Mouse (Mus musculus) limb, embryonic 14.5 days (tissue): ENCODE data around the gene Eno1. TPM values are rescaled to one million over a fixed set of nuclear protein-coding genes. Genes with fewer than 3 reads are reported as not detected.

Experiments
- ATAC-seq: fragments of 200-750 bp; cut with Nextera tagmentation; 2 replicates; pipeline ENCODE4 v1.8.0; 2017; ENCODE audit warnings: low read depth, moderate number of reproducible peaks, moderate TSS enrichment; ENCODE audit not compliant: low FRiP score
- DNase-seq: peaks from one replicate; pipeline ENCODE4 v3.0.0-alpha.2; 2015; ENCODE audit warnings: low spot score
- H3K27ac ChIP-seq: fragments of 300-500 bp; sonication (generic); replicated peaks from 2 replicates; pipeline ENCODE4 v1.5.1; 2014; ENCODE audit warnings: low read depth, mild to moderate bottlenecking, low read length, moderate library complexity, mixed read lengths
- H3K27me3 ChIP-seq: fragments of 300-500 bp; sonication (generic); 2 replicates; pipeline ENCODE4 v1.6.1; 2014; ENCODE audit warnings: low read length, mixed read lengths; ENCODE audit not compliant: control insufficient read depth, insufficient read depth
- H3K36me3 ChIP-seq: fragments of 300-500 bp; sonication (generic); 2 replicates; pipeline ENCODE4 v1.6.1; 2014; ENCODE audit warnings: mild to moderate bottlenecking, low read length, moderate library complexity, mixed read lengths; ENCODE audit not compliant: control insufficient read depth, insufficient read depth
- H3K4me1 ChIP-seq: fragments of 300-500 bp; sonication (generic); 2 replicates; pipeline ENCODE4 v1.6.1; 2014; ENCODE audit warnings: antibody characterized with exemption, low read length, mixed read lengths; ENCODE audit not compliant: control insufficient read depth, insufficient read depth
- H3K4me2 ChIP-seq: fragments of 300-500 bp; sonication (generic); replicated peaks from 2 replicates; pipeline ENCODE4 v1.6.1; 2014; ENCODE audit warnings: low read depth, mild to moderate bottlenecking, low read length, moderate library complexity; ENCODE audit not compliant: severe bottlenecking
- H3K4me3 ChIP-seq: fragments of 300-500 bp; sonication (generic); replicated peaks from 2 replicates; pipeline ENCODE4 v1.5.1; 2014; ENCODE audit warnings: low read length
- H3K9ac ChIP-seq: fragments of 300-500 bp; sonication (generic); 2 replicates; pipeline ENCODE4 v1.6.1; 2014; ENCODE audit warnings: mild to moderate bottlenecking, low read depth, low read length, moderate library complexity; ENCODE audit not compliant: severe bottlenecking
- H3K9me3 ChIP-seq: fragments of 300-500 bp; sonication (generic); 2 replicates; pipeline ENCODE4 v1.6.1; 2016; ENCODE audit warnings: low read length; ENCODE audit not compliant: control insufficient read depth
- POLR2A ChIP-seq: fragments of 200-500 bp; IDR thresholded peaks from 2 replicates; pipeline ENCODE4 v1.8.0; 2012; ENCODE audit warnings: inconsistent platforms, mild to moderate bottlenecking, moderate library complexity, borderline replicate concordance; ENCODE audit not compliant: insufficient read depth, insufficient read length; ENCODE audit errors: extremely low read depth
- WGBS: fragments of 180-500 bp; shearing (Covaris S2); extraction: QIAGEN DNeasy Blood & Tissue Kit; methylation state at CpG from one replicate; pipeline ENCODE4 v1.1.7; 2014; 5-methylcytosine and 5-hydroxymethylcytosine counted together
- polyA plus RNA-seq, 2 experiments: library from polyadenylated mRNA; depleted of rRNA in 1 of 2; stranded (reverse) in 1 of 2; unstranded in 1 of 2; fragments of >200 nt; fragmentation: Nextera tagmentation in 1 of 2; extraction: Ambion mirVana in 1 of 2; gene quantifications; 2 replicates each; pipeline versions ENCODE4 v1.2.1 to v1.2.3; 2012 to 2014

Eno1 gene
- polyA plus RNA-seq, 2 experiments = 675 to 1,302 TPM

- peak overlapping the region; percentile 99 for H3K27ac ChIP-seq
- no peak for TF ChIP-seq POLR2A
- under 1% methylated on average over 21 of the region's 21 CpGs for WGBS
- peak overlapping the region; percentile 80 for H3K4me3 ChIP-seq
- ATAC-seq (no peak), DNase-seq (peak; percentile 50)
- peaks cover 42% of the 10 kb centered on the region for H3K4me1 ChIP-seq
- no peaks in the 10 kb centered on the region for H3K9me3 ChIP-seq
- peaks cover 39% of the 10 kb centered on the region for H3K36me3 ChIP-seq
- peak overlapping the region; percentile 57 for H3K4me2 ChIP-seq
- no peaks in the 10 kb centered on the region for H3K27me3 ChIP-seq
- H3K9ac ChIP-seq = peak overlapping the region; percentile 82
These were observed 1.3 kb downstream of the Eno1 start for GRCm38 (mm10) chr4:150237636-150238361.

- peak overlapping the region; percentile 80 for H3K4me3 ChIP-seq
- peaks cover 42% of the 10 kb centered on the region for H3K4me1 ChIP-seq
- H3K36me3 ChIP-seq = peaks cover 47% of the 10 kb centered on the region
- H3K9ac ChIP-seq = peak overlapping the region; percentile 82
- peak overlapping the region; percentile 57 for H3K4me2 ChIP-seq
- WGBS = 4% methylated on average over 3 of the region's 3 CpGs
- DNase-seq = no peak
- peak overlapping the region; percentile 99 for H3K27ac ChIP-seq
- TF ChIP-seq POLR2A = no peak
- no peak for ATAC-seq
- H3K9me3 ChIP-seq = no peaks in the 10 kb centered on the region
- H3K27me3 ChIP-seq = no peaks in the 10 kb centered on the region
These were observed 2.0 kb downstream of the Eno1 start for GRCm38 (mm10) chr4:150238433-150239086.

- no peak for DNase-seq
- H3K4me3 ChIP-seq = peak overlapping the region; percentile 80
- peaks cover 42% of the 10 kb centered on the region for H3K4me1 ChIP-seq
- peaks cover 52% of the 10 kb centered on the region for H3K36me3 ChIP-seq
- no peaks in the 10 kb centered on the region for H3K9me3 ChIP-seq
- no peaks in the 10 kb centered on the region for H3K27me3 ChIP-seq
- peak overlapping the region; percentile 57 for H3K4me2 ChIP-seq
- ATAC-seq = no peak
- TF ChIP-seq POLR2A = no peak
- H3K27ac ChIP-seq = peak overlapping the region; percentile 99; the same call in 1 of the 2 replicates
- WGBS = 20% methylated on average over 5 of the region's 5 CpGs
- H3K9ac ChIP-seq = peak overlapping the region; percentile 82
These were observed 2.6 kb downstream of the Eno1 start for GRCm38 (mm10) chr4:150239087-150239480.

- Histone ChIP-seq H3K9me3 (no peaks in the 10 kb centered on the region), H3K4me1 (peaks cover 38% of the 10 kb centered on the region), H3K4me2 (peak overlapping the region; percentile 57), H3K27me3 (no peaks in the 10 kb centered on the region), H3K4me3 (peak overlapping the region; percentile 80), H3K27ac (no peak overlapping the region), H3K36me3 (peaks cover 56% of the 10 kb centered on the region), H3K9ac (no peak overlapping the region; the same call in 1 of the 2 replicates)
- WGBS = 21% methylated on average over 6 of the region's 6 CpGs
- no peak for DNase-seq
- no peak for TF ChIP-seq POLR2A
- ATAC-seq = no peak
These were observed 3.0 kb downstream of the Eno1 start for GRCm38 (mm10) chr4:150239503-150239902.

GRCm38 (mm10) chr4:150239951-150240368 is 3.4 kb downstream of the Eno1 start:
- Histone ChIP-seq H3K36me3 (peaks cover 60% of the 10 kb centered on the region), H3K27me3 (no peaks in the 10 kb centered on the region), H3K4me1 (peaks cover 34% of the 10 kb centered on the region), H3K9me3 (no peaks in the 10 kb centered on the region), H3K4me3 (peak overlapping the region; percentile 80), H3K4me2 (peak overlapping the region; percentile 57), H3K27ac (no peak overlapping the region), H3K9ac (no peak overlapping the region)
- DNase-seq = peak; percentile 96
- TF ChIP-seq POLR2A = no peak
- 4% methylated on average over 6 of the region's 6 CpGs for WGBS
- no peak for ATAC-seq
